Comparison of ENCODE assay signal across 34 mouse cellular contexts in the genomic region with DNA sequence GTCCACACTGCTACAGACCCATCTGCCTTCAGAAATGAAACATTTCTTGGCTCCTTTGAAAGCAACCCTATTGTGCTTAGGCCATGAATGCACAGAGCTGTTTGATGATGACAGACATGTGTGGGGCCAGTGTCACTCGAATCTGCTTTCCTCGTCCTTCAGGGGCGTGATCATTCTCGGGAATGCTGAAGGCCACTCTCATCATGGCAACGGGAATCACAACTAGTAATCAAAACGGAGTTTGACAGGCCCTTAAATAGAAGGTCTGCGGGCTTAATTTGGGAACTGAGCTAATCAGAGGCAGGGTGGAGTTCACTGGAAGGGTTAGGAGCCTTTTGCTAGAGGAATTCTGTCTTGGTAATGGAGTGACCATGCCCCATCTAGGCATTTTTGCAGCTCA.
DNase-seq lines count a peak whose midpoint lies in the region; ATAC-seq and TF ChIP-seq lines count a peak whose summit lies in the region.
"Had no signal": no experiment of that assay in that cellular context is flagged by ENCODE, and none has a peak within 500 bp of the region (broad histone marks: within the 10 kb centered on the region; RNA-seq: fewer than 3 reads in every experiment).

No protein-coding gene starts in this region.

- H3K4me2 ChIP-seq in heart, embryonic 12.5 days = no peak overlapping the region
- H3K4me2 ChIP-seq in heart, postnatal 0 days (ENCODE audit: low read depth, low read length) = no peak overlapping the region
- H3K4me2 ChIP-seq in forebrain, embryonic 14.5 days (ENCODE audit: low read length) = no peak overlapping the region
- H3K4me2 ChIP-seq: hindbrain, embryonic 15.5 days; kidney, embryonic 15.5 days; limb, embryonic 12.5 days; liver, embryonic 15.5 days; lung, embryonic 15.5 days; midbrain, embryonic 11.5 days; neural tube, embryonic 12.5 days had no signal

- WGBS in heart, embryonic 12.5 days = 35% methylated on average over 7 of the region's 7 CpGs
- WGBS in heart, postnatal 0 days = 23% methylated on average over 7 of the region's 7 CpGs
- WGBS in forebrain, embryonic 14.5 days = 67% methylated on average over 7 of the region's 7 CpGs

- H3K36me3 ChIP-seq in heart, embryonic 12.5 days = no peaks in the 10 kb centered on the region
- H3K36me3 ChIP-seq in heart, postnatal 0 days (replicated peaks; ENCODE audit: control insufficient read depth, insufficient read depth, low read length) = no peaks in the 10 kb centered on the region
- H3K36me3 ChIP-seq in forebrain, embryonic 14.5 days (ENCODE audit: control insufficient read depth, insufficient read depth, low read length) = no peaks in the 10 kb centered on the region
- H3K36me3 ChIP-seq: forebrain, embryonic 10.5 days; G1E; hindbrain, embryonic 10.5 days; hindbrain, embryonic 15.5 days; kidney, embryonic 15.5 days; limb, embryonic 12.5 days; liver, embryonic 15.5 days; lung, embryonic 15.5 days; neural tube, embryonic 12.5 days had no signal

- no peaks in the 10 kb centered on the region for H3K9me3 ChIP-seq in heart, embryonic 12.5 days (replicated peaks)
- no peaks in the 10 kb centered on the region for H3K9me3 ChIP-seq in heart, postnatal 0 days (replicated peaks; ENCODE audit: control insufficient read depth, low read length)
- no peaks in the 10 kb centered on the region for H3K9me3 ChIP-seq in forebrain, embryonic 14.5 days (replicated peaks; ENCODE audit: control insufficient read depth, low read length)
- H3K9me3 ChIP-seq: forebrain, embryonic 10.5 days; hindbrain, embryonic 10.5 days; hindbrain, embryonic 15.5 days; kidney, embryonic 15.5 days; limb, embryonic 12.5 days; liver, embryonic 15.5 days; lung, embryonic 15.5 days; neural tube, embryonic 12.5 days had no signal

- H3K4me1 ChIP-seq in heart, embryonic 12.5 days (replicated peaks) = peaks cover 10% of the 10 kb centered on the region; the same call in 1 of the 2 replicates
- peaks cover 3% of the 10 kb centered on the region; the same call in 1 of the 2 replicates for H3K4me1 ChIP-seq in heart, postnatal 0 days (ENCODE audit: control insufficient read depth, insufficient read depth)
- no peaks in the 10 kb centered on the region for H3K4me1 ChIP-seq in forebrain, embryonic 14.5 days (ENCODE audit: control insufficient read depth, insufficient read depth, low read length)
- H3K4me1 ChIP-seq: forebrain, embryonic 10.5 days; hindbrain, embryonic 10.5 days; hindbrain, embryonic 15.5 days; kidney, embryonic 15.5 days; limb, embryonic 12.5 days; liver, embryonic 15.5 days; lung, embryonic 15.5 days; neural tube, embryonic 12.5 days had no signal

- H3K27me3 ChIP-seq in heart, embryonic 12.5 days (replicated peaks) = no peaks in the 10 kb centered on the region
- H3K27me3 ChIP-seq in heart, postnatal 0 days (ENCODE audit: control insufficient read depth, insufficient read depth, low read length) = no peaks in the 10 kb centered on the region
- no peaks in the 10 kb centered on the region for H3K27me3 ChIP-seq in forebrain, embryonic 14.5 days (replicated peaks; ENCODE audit: control insufficient read depth, insufficient read depth, low read length)
- H3K27me3 ChIP-seq: hindbrain, embryonic 15.5 days; kidney, embryonic 15.5 days; limb, embryonic 12.5 days; liver, embryonic 15.5 days; lung, embryonic 15.5 days; neural tube, embryonic 12.5 days; Patski had no signal

- peak; percentile 40 for DNase-seq in gastrocnemius, adult 18-20 months (ENCODE audit: low spot score)
- DNase-seq in gastrocnemius, postnatal 25 days = no peak
- DNase-seq in heart, adult 8-10 months (ENCODE audit: low spot score) = peak; percentile 7
- peak; percentile 48 for DNase-seq in heart, postnatal 0 days (ENCODE audit: low spot score)
- peak; percentile 60 for DNase-seq in retina, postnatal 1 day
- DNase-seq in forebrain, embryonic 14.5 days (ENCODE audit: low spot score) = no peak
- no peak for DNase-seq in adipocyte (ENCODE audit: low spot score)
- DNase-seq: adrenal gland, adult 2 months; adrenal gland, postnatal 36 days; cerebellum, adult 2 months; cerebellum, postnatal 14 days; gastrocnemius, postnatal 10 days; kidney, adult 18-20 months; kidney, postnatal 25 days; lung, postnatal 36 days; right cerebral cortex, postnatal 14 days; thymus, adult 18-20 months; thymus, postnatal 36 days had no signal

- H3K27ac ChIP-seq in heart, embryonic 12.5 days (ENCODE audit: poor library complexity, severe bottlenecking) = no peak overlapping the region; the same call in 1 of the 2 replicates
- H3K27ac ChIP-seq in heart, postnatal 0 days (ENCODE audit: low read depth) = peak overlapping the region; percentile 13; the same call in 1 of the 2 replicates
- no peak overlapping the region for H3K27ac ChIP-seq in forebrain, embryonic 14.5 days (ENCODE audit: low read depth, low read length)
- H3K27ac ChIP-seq: forebrain, embryonic 10.5 days; hindbrain, embryonic 10.5 days; hindbrain, embryonic 15.5 days; kidney, embryonic 15.5 days; left cerebral cortex, adult 2 months; limb, embryonic 12.5 days; liver, embryonic 15.5 days; lung, embryonic 15.5 days; neural tube, embryonic 12.5 days had no signal

- no peak for TF ChIP-seq EP300 in heart, postnatal 0 days (IDR thresholded peaks at IDR 0.05; ENCODE audit: low read depth)

- H3K9ac ChIP-seq in heart, embryonic 12.5 days = no peak overlapping the region
- no peak overlapping the region for H3K9ac ChIP-seq in heart, postnatal 0 days (replicated peaks; ENCODE audit: low read depth, low read length)
- no peak overlapping the region for H3K9ac ChIP-seq in forebrain, embryonic 14.5 days (ENCODE audit: low read length)
- H3K9ac ChIP-seq: hindbrain, embryonic 15.5 days; kidney, embryonic 15.5 days; limb, embryonic 12.5 days; liver, embryonic 15.5 days; lung, embryonic 15.5 days; neural tube, embryonic 12.5 days had no signal

- no peak for ATAC-seq in heart, embryonic 12.5 days (ENCODE audit: insufficient number of reproducible peaks, low FRiP score)
- peak; percentile 79 for ATAC-seq in heart, postnatal 0 days (ENCODE audit: insufficient read depth, low read depth)
- ATAC-seq in forebrain, embryonic 14.5 days = no peak
- ATAC-seq: forebrain, embryonic 16.5 days; inflammation-experienced regulatory T-cells, adult 6 months; midbrain, embryonic 16.5 days; Patski had no signal

- no peak for TF ChIP-seq CTCF in heart, postnatal 0 days (IDR thresholded peaks at IDR 0.05; ENCODE audit: low read depth)

- H3K4me3 ChIP-seq in heart, embryonic 12.5 days = no peak overlapping the region
- no peak overlapping the region for H3K4me3 ChIP-seq in heart, postnatal 0 days (ENCODE audit: low read depth, low read length)
- no peak overlapping the region for H3K4me3 ChIP-seq in forebrain, embryonic 14.5 days (ENCODE audit: low read depth, low read length)
- H3K4me3 ChIP-seq: forebrain, embryonic 10.5 days; hindbrain, embryonic 10.5 days; hindbrain, embryonic 15.5 days; kidney, embryonic 15.5 days; left cerebral cortex, adult 2 months; limb, embryonic 12.5 days; liver, embryonic 15.5 days; lung, embryonic 15.5 days; neural tube, embryonic 12.5 days had no signal

Comparison
In these comparisons a context has a peak if more than half of its experiments do, and no peak if none do; other contexts are left out.
1. DNase-seq: peak in gastrocnemius, adult 18-20 months (single experiment), heart, adult 8-10 months (single experiment), heart, postnatal 0 days (single experiment) and retina, postnatal 1 day (single experiment); none in gastrocnemius, postnatal 25 days (single experiment), forebrain, embryonic 14.5 days (single experiment) and adipocyte (single experiment).